Mouse (Mus musculus) CH12.LX (cell line): Measurements from ENCODE around the gene Gm42421. TPM values are rescaled to one million over a fixed set of nuclear protein-coding genes. Genes with fewer than 3 reads are reported as not detected.

ENCODE experiments used
- DNase-seq: peaks from one replicate; pipeline ENCODE4 v3.0.0-alpha.2; 2013; ENCODE audit errors: extremely low read depth
- H3K27ac ChIP-seq: 2 replicates; pipeline ENCODE4 v1.5.1; 2012; ENCODE audit warnings: low read depth, mild to moderate bottlenecking, control low read depth, moderate library complexity; ENCODE audit not compliant: insufficient read depth
- H3K27me3 ChIP-seq: replicated peaks from 2 replicates; pipeline ENCODE3; 2012; ENCODE audit warnings: inconsistent platforms
- H3K36me3 ChIP-seq, 2 experiments: replicated peaks in 1 of 2; 2 replicates each; pipeline versions ENCODE3 to v1.6.1; 2012; ENCODE audit warnings: inconsistent platforms in 1 of 2, low read length in 1 of 2, mild to moderate bottlenecking in 1 of 2, mixed read lengths in 1 of 2, moderate library complexity in 1 of 2; ENCODE audit not compliant: control insufficient read depth in 1 of 2, insufficient read depth in 1 of 2
- H3K4me1 ChIP-seq, 2 experiments: 2 replicates each; pipeline ENCODE4 v1.6.1; 2012; ENCODE audit warnings: inconsistent platforms in 1 of 2, moderate library complexity in 1 of 2; ENCODE audit not compliant: insufficient read depth in 2 of 2, control insufficient read depth in 1 of 2
- H3K4me2 ChIP-seq: 2 replicates; pipeline ENCODE4 v1.6.1; 2012; ENCODE audit warnings: low read depth, mild to moderate bottlenecking, control low read depth; ENCODE audit not compliant: poor library complexity, insufficient read depth, severe bottlenecking
- H3K4me3 ChIP-seq, 3 experiments: fragments of 150-350 bp in 1 of 3; sonication (generic) in 1 of 3; replicated peaks in 1 of 3; 2 replicates each; pipeline versions ENCODE3 to v1.5.1; 2011 to 2012; ENCODE audit warnings: low read depth in 2 of 3, low read length in 2 of 3, mild to moderate bottlenecking in 2 of 3, moderate library complexity in 2 of 3, control low read depth in 1 of 3, improper control_type of control experiment in 1 of 3, inconsistent platforms in 1 of 3, mixed read lengths in 1 of 3; ENCODE audit not compliant: poor library complexity in 1 of 3
- H3K79me2 ChIP-seq: replicated peaks from 2 replicates; pipeline ENCODE4 v1.6.1; 2012; ENCODE audit warnings: mild to moderate bottlenecking, moderate library complexity; ENCODE audit not compliant: control insufficient read depth, poor library complexity, insufficient read depth, severe bottlenecking; ENCODE audit errors: extremely low read depth
- H3K9ac ChIP-seq: 2 replicates; pipeline ENCODE4 v1.6.1; 2012; ENCODE audit warnings: low read depth, mild to moderate bottlenecking, control low read depth, moderate library complexity; ENCODE audit not compliant: insufficient read depth
- H3K9me3 ChIP-seq: replicated peaks from 2 replicates; pipeline ENCODE3; 2012; ENCODE audit warnings: low read length, inconsistent platforms, mixed read lengths
- BHLHE40 ChIP-seq: IDR thresholded peaks from 2 replicates; pipeline ENCODE4 v1.6.1; 2011; ENCODE audit warnings: mild to moderate bottlenecking, low read depth, low read length, improper control_type of control experiment
- CTCF ChIP-seq, 2 experiments: IDR thresholded peaks in 1 of 2; conservative IDR thresholded peaks in 1 of 2; 2 replicates each; pipeline ENCODE4 v1.5.1; 2011 to 2012; ENCODE audit warnings: low read depth in 2 of 2, low read length in 2 of 2, improper control_type of control experiment in 1 of 2, inconsistent platforms in 1 of 2, mild to moderate bottlenecking in 1 of 2, moderate library complexity in 1 of 2
- EP300 ChIP-seq: IDR thresholded peaks from 2 replicates; pipeline ENCODE4 v1.6.1; 2011; ENCODE audit warnings: low read length, improper control_type of control experiment
- ETS1 ChIP-seq: conservative IDR thresholded peaks from 2 replicates; pipeline ENCODE4 v1.6.1; 2012; ENCODE audit warnings: low read depth, mild to moderate bottlenecking, inconsistent platforms, low read length, improper control_type of control experiment, moderate library complexity
- GABPA ChIP-seq: IDR thresholded peaks from 2 replicates; pipeline ENCODE4 v1.6.1; 2012; ENCODE audit warnings: low read depth, low read length, improper control_type of control experiment, inconsistent platforms; ENCODE audit not compliant: insufficient replicate concordance
- HCFC1 ChIP-seq: IDR thresholded peaks from 2 replicates; pipeline ENCODE4 v1.6.1; 2012; ENCODE audit warnings: low read depth, mild to moderate bottlenecking, inconsistent platforms, low read length, improper control_type of control experiment
- MAX ChIP-seq: IDR thresholded peaks from 2 replicates; pipeline ENCODE4 v1.6.1; 2011; ENCODE audit warnings: low read length, improper control_type of control experiment
- MAZ ChIP-seq: IDR thresholded peaks from 2 replicates; pipeline ENCODE4 v1.6.1; 2012; ENCODE audit warnings: low read depth, mild to moderate bottlenecking, inconsistent platforms, low read length, improper control_type of control experiment, moderate library complexity
- MYC ChIP-seq: IDR thresholded peaks from 2 replicates; pipeline ENCODE4 v1.6.1; 2011; ENCODE audit warnings: low read depth, mild to moderate bottlenecking, improper control_type of control experiment, low read length
- NELFE ChIP-seq: IDR thresholded peaks from 2 replicates; pipeline ENCODE4 v1.6.1; 2011; ENCODE audit warnings: low read depth, low read length, improper control_type of control experiment
- PAX5 ChIP-seq: IDR thresholded peaks from 2 replicates; pipeline ENCODE4 v1.6.1; 2012; ENCODE audit warnings: low read length, inconsistent platforms, mixed read lengths
- POLR2A ChIP-seq: IDR thresholded peaks from 2 replicates; pipeline ENCODE4 v1.6.1; 2011; ENCODE audit warnings: low read depth, mild to moderate bottlenecking, improper control_type of control experiment, low read length
- POLR2AphosphoS2 ChIP-seq: IDR thresholded peaks from 2 replicates; pipeline ENCODE4 v1.6.1; 2011; ENCODE audit warnings: low read depth, low read length, improper control_type of control experiment
- RAD21 ChIP-seq: IDR thresholded peaks from 2 replicates; pipeline ENCODE4 v1.6.1; 2011; ENCODE audit warnings: low read depth, mild to moderate bottlenecking, low read length, improper control_type of control experiment, moderate library complexity
- RCOR1 ChIP-seq: conservative IDR thresholded peaks from 2 replicates; pipeline ENCODE4 v1.6.1; 2012; ENCODE audit warnings: low read depth, mild to moderate bottlenecking, inconsistent platforms, low read length, improper control_type of control experiment
- SMC3 ChIP-seq: IDR thresholded peaks from 2 replicates; pipeline ENCODE4 v1.6.1; 2011; ENCODE audit warnings: low read depth, low read length, improper control_type of control experiment
- TBP ChIP-seq: conservative IDR thresholded peaks from 2 replicates; pipeline ENCODE4 v1.6.1; 2011; ENCODE audit warnings: low read depth, low read length, improper control_type of control experiment
- TCF12 ChIP-seq: IDR thresholded peaks from 2 replicates; pipeline ENCODE4 v1.6.1; 2014; ENCODE audit warnings: low read depth, mild to moderate bottlenecking, inconsistent platforms, low read length, improper control_type of control experiment
- USF1 ChIP-seq: IDR thresholded peaks from 2 replicates; pipeline ENCODE4 v1.6.1; 2014; ENCODE audit warnings: low read depth, mild to moderate bottlenecking, inconsistent platforms, low read length, improper control_type of control experiment
- USF2 ChIP-seq: conservative IDR thresholded peaks from 2 replicates; pipeline ENCODE4 v1.6.1; 2011; ENCODE audit warnings: low read depth, low read length, improper control_type of control experiment
- ZC3H11A ChIP-seq: IDR thresholded peaks from 2 replicates; pipeline ENCODE4 v1.6.1; 2012; ENCODE audit warnings: low read depth, mild to moderate bottlenecking, inconsistent platforms, low read length, improper control_type of control experiment
- ZKSCAN1 ChIP-seq: IDR thresholded peaks from 2 replicates; pipeline ENCODE4 v1.6.1; 2012; ENCODE audit warnings: low read depth, inconsistent platforms, low read length, improper control_type of control experiment, borderline replicate concordance
- ZNF384 ChIP-seq: IDR thresholded peaks from 2 replicates; pipeline ENCODE4 v1.6.1; 2012; ENCODE audit warnings: low read depth, low read length, improper control_type of control experiment, inconsistent platforms
- dilution Hi-C: fragments of 300-500 bp; cut with MboI; formaldehyde crosslinking; loops from 2 replicates; pipeline ENCODE4 v1.14.3; 2020; ENCODE audit warnings: low sequenced_read_pairs; ENCODE audit not compliant: extremely low pct_unique_long_range_greater_than_20kb, extremely low pct_ligation_motif_present
- in situ Hi-C: fragments of 300-500 bp; cut with MboI; formaldehyde crosslinking; loops from 3 replicates; pipeline ENCODE4 v1.14.3; 2019; ENCODE audit warnings: low sequenced_read_pairs, low pct_ligation_motif_present, low pct_unique_long_range_greater_than_20kb, mixed read lengths
- polyA plus RNA-seq: library from polyadenylated mRNA; unstranded; fragments of >175 nt; gene quantifications from 2 replicates; pipeline ENCODE4 v1.2.1, GENCODE M21; 2012; ENCODE audit warnings: low read depth; ENCODE audit not compliant: insufficient read length
- total RNA-seq, 2 experiments: library from RNA; depleted of rRNA; stranded (reverse); fragments of 300-350 nt in 1 of 2; fragments of >200 nt in 1 of 2; gene quantifications; 2 replicates each; pipeline ENCODE4 v1.2.3; 2012 to 2014

Gene Gm42421
- total and polyA plus RNA-seq, 3 experiments, result 0.59 to 1.4 (median 1.0) TPM

GRCm38 (mm10) chr5:143972628-143973027 is 44.7 kb downstream of the Gm42421 start:
- no peak overlapping the region for H3K9ac ChIP-seq
- H3K27ac ChIP-seq, result no peak overlapping the region
- H3K4me3 ChIP-seq, result no peak overlapping the region
- no peak overlapping the region for H3K4me2 ChIP-seq
- dilution Hi-C loops (no loop called here), in situ Hi-C loops (no loop called here)
- H3K9me3 ChIP-seq, result no peaks in the 10 kb centered on the region
- no peaks in the 10 kb centered on the region for H3K36me3 ChIP-seq
- no peak for DNase-seq
- no peaks in the 10 kb centered on the region for H3K79me2 ChIP-seq
- no peaks in the 10 kb centered on the region for H3K27me3 ChIP-seq
- peaks cover 0 to 4% of the 10 kb centered on the region in 2 experiments; a peak in 1 of 4 replicates for H3K4me1 ChIP-seq
- TF ChIP-seq ZNF384 (no peak), EP300 (no peak), ZC3H11A (no peak), NELFE (no peak), HCFC1 (no peak), ZKSCAN1 (no peak), CTCF (conservative IDR thresholded peaks at IDR 0.05 in 1 of 2, IDR thresholded peaks at IDR 0.05 in 1 of 2; ENCODE audit: low read depth in 2 of 2, low read length in 2 of 2) (no peak), POLR2A (no peak), GABPA (no peak), ETS1 (no peak), USF1 (no peak), RCOR1 (no peak), BHLHE40 (no peak), MAZ (no peak), POLR2AphosphoS2 (no peak), TBP (no peak), MAX (no peak), PAX5 (no peak), USF2 (no peak), MYC (no peak)

GRCm38 (mm10) chr5:143974931-143975630 is 47.1 kb downstream of the Gm42421 start:
- Histone ChIP-seq H3K27ac (no peak overlapping the region), H3K4me3 (no peak overlapping the region), H3K9me3 (no peaks in the 10 kb centered on the region), H3K4me2 (no peak overlapping the region), H3K9ac (no peak overlapping the region), H3K36me3 (no peaks in the 10 kb centered on the region), H3K27me3 (no peaks in the 10 kb centered on the region), H3K4me1 (peaks cover 0 to 4% of the 10 kb centered on the region in 2 experiments; a peak in 1 of 4 replicates), H3K79me2 (no peaks in the 10 kb centered on the region)
- TF ChIP-seq USF1 (no peak), PAX5 (no peak), RAD21 (peak; percentile 76), SMC3 (peak; percentile 90), ZNF384 (peak; percentile 78), TCF12 (peak; percentile 31; the same call in 1 of the 2 replicates), RCOR1 (no peak), CTCF (conservative IDR thresholded peaks at IDR 0.05 in 1 of 2, IDR thresholded peaks at IDR 0.05 in 1 of 2; ENCODE audit: low read depth in 2 of 2, low read length in 2 of 2) (peak; percentile 66 to 87), NELFE (peak; percentile 28; the same call in 1 of the 2 replicates), ZC3H11A (0 out of 2 replicates have a peak, but pooled peaks have one; percentile 15)
- in situ Hi-C loops, result no loop called here
- DNase-seq, result peak; percentile 72
- dilution Hi-C loops, result no loop called here
